Comparison of ENCODE assay signal across 9 mouse cellular contexts in the genomic region with DNA sequence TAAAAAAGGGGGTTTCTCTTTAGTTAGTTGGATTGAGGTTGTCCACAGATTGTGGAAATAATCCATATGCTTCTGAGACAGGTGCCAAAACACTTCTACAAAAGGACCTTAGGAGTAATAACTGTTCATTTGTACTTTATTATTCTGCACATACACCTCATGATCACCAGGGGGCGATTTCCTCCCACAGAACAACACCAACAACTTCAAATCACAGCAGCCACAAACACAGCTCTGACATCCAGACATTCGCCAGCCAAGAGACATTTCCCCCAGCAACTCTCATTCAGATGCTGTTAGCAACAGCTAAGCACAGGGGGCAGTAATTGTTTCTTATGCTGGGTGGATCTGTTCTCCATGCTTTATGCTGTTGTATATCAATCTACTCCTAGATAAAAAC. TPM values are rescaled to one million over a fixed set of nuclear protein-coding genes. Genes with fewer than 3 reads are reported as not detected.
DNase-seq lines count a peak whose midpoint lies in the region; ATAC-seq and TF ChIP-seq lines count a peak whose summit lies in the region.
"Had no signal": no experiment of that assay in that cellular context is flagged by ENCODE, and none has a peak within 500 bp of the region (broad histone marks: within the 10 kb centered on the region; RNA-seq: fewer than 3 reads in every experiment).

No protein-coding gene starts in this region.

- no peak overlapping the region for H3K4me2 ChIP-seq in liver, embryonic 11.5 days
- H3K4me2 ChIP-seq in midbrain, embryonic 11.5 days = no peak overlapping the region
- H3K4me2 ChIP-seq: liver, embryonic 13.5 days had no signal

- no peaks in the 10 kb centered on the region for H3K79me2 ChIP-seq in liver, adult 2 months (ENCODE audit: control insufficient read depth, insufficient read depth, low read length)

- TF ChIP-seq CTCF in liver, adult 2 months (IDR thresholded peaks at IDR 0.05; ENCODE audit: low read depth, low read length) = peak; percentile 33
- peak; percentile 32; the same call in 1 of the 2 replicates for TF ChIP-seq CTCF in cortical plate, adult 2 months (IDR thresholded peaks at IDR 0.05; ENCODE audit: extremely low read depth, insufficient read depth, low read length)

- no peaks in the 10 kb centered on the region for H3K27me3 ChIP-seq in liver, adult 2 months (ENCODE audit: control insufficient read depth, insufficient read depth, low read length)
- no peaks in the 10 kb centered on the region for H3K27me3 ChIP-seq in liver, embryonic 11.5 days (replicated peaks; ENCODE audit: control insufficient read depth, insufficient read depth, low read length)
- H3K27me3 ChIP-seq in midbrain, embryonic 11.5 days (ENCODE audit: control insufficient read depth, insufficient read depth, low read length) = no peaks in the 10 kb centered on the region
- H3K27me3 ChIP-seq: liver, embryonic 13.5 days had no signal

- no peaks in the 10 kb centered on the region for H3K9me3 ChIP-seq in liver, embryonic 11.5 days (ENCODE audit: control insufficient read depth, low read length)
- no peaks in the 10 kb centered on the region for H3K9me3 ChIP-seq in midbrain, embryonic 11.5 days (ENCODE audit: control insufficient read depth, low read length)
- H3K9me3 ChIP-seq: liver, embryonic 13.5 days had no signal

- 7% methylated on average over 2 of the region's 2 CpGs for WGBS in liver, adult 2 months
- WGBS in liver, embryonic 11.5 days = 17% methylated on average over 2 of the region's 2 CpGs
- 0% methylated on average over 2 of the region's 2 CpGs for WGBS in midbrain, embryonic 11.5 days

- no peak for ATAC-seq in liver, embryonic 11.5 days (replicated peaks; ENCODE audit: low FRiP score)
- ATAC-seq in midbrain, embryonic 11.5 days (ENCODE audit: low FRiP score) = peak; percentile 82

- H3K9ac ChIP-seq in liver, adult 2 months (ENCODE audit: low read depth, low read length) = no peak overlapping the region
- no peak overlapping the region for H3K9ac ChIP-seq in liver, embryonic 11.5 days (ENCODE audit: low read depth, low read length)
- H3K9ac ChIP-seq in midbrain, embryonic 11.5 days (ENCODE audit: low read length) = no peak overlapping the region
- H3K9ac ChIP-seq: liver, embryonic 13.5 days had no signal

- TF ChIP-seq POLR2A in liver, adult 2 months (IDR thresholded peaks at IDR 0.05; ENCODE audit: extremely low read depth, insufficient read depth, low read length) = no peak
- TF ChIP-seq POLR2A in cortical plate, adult 2 months (IDR thresholded peaks at IDR 0.05; ENCODE audit: extremely low read depth, insufficient read depth, low read length) = no peak

- no peaks in the 10 kb centered on the region for H3K36me3 ChIP-seq in liver, adult 2 months (ENCODE audit: control insufficient read depth, insufficient read depth, low read length)
- no peaks in the 10 kb centered on the region for H3K36me3 ChIP-seq in liver, embryonic 11.5 days (ENCODE audit: control insufficient read depth, insufficient read depth, low read length)
- H3K36me3 ChIP-seq in midbrain, embryonic 11.5 days (ENCODE audit: control insufficient read depth, insufficient read depth, low read length) = no peaks in the 10 kb centered on the region
- H3K36me3 ChIP-seq: liver, embryonic 13.5 days had no signal

- no peaks in the 10 kb centered on the region for H3K4me1 ChIP-seq in liver, adult 2 months (ENCODE audit: control insufficient read depth, insufficient read depth, low read length)
- H3K4me1 ChIP-seq in liver, embryonic 11.5 days (replicated peaks; ENCODE audit: control insufficient read depth, insufficient read depth, low read length) = no peaks in the 10 kb centered on the region
- no peaks in the 10 kb centered on the region for H3K4me1 ChIP-seq in cortical plate, adult 2 months (ENCODE audit: control insufficient read depth, insufficient read depth, low read length)
- no peaks in the 10 kb centered on the region for H3K4me1 ChIP-seq in midbrain, embryonic 11.5 days (ENCODE audit: control insufficient read depth, insufficient read depth, low read length)
- H3K4me1 ChIP-seq: liver, embryonic 13.5 days had no signal

- peak; percentile 54 for DNase-seq in liver, adult 2 months (ENCODE audit: extremely low read depth, low read depth, low spot score)
- no peak for DNase-seq in liver, embryonic 11.5 days (ENCODE audit: low spot score)
- DNase-seq in Muller cell, postnatal 12 days (ENCODE audit: inconsistent ontology term) = peak; percentile 50
- DNase-seq in heart, postnatal 10 days = peak; percentile 47 to 56
- DNase-seq in kidney, postnatal 10 days = peak; percentile 51
- peak; percentile 85 for DNase-seq in midbrain, embryonic 11.5 days (ENCODE audit: low spot score, missing footprints)
- DNase-seq in urinary bladder, postnatal 36 days (ENCODE audit: low spot score in 2 of 2) = peak; percentile 20 to 36
- DNase-seq: liver, embryonic 13.5 days had no signal

- intact Hi-C loops in heart, postnatal 10 days (cut with DNase I) = loop anchor here (5.0 kb wide), 1 partner anchor 159 kb away; no protein-coding TSS in a partner anchor

- no peak overlapping the region for H3K4me3 ChIP-seq in liver, adult 2 months (ENCODE audit: insufficient read depth, low read depth, low read length)
- H3K4me3 ChIP-seq in liver, embryonic 11.5 days (ENCODE audit: low read depth, low read length) = no peak overlapping the region
- no peak overlapping the region for H3K4me3 ChIP-seq in cortical plate, adult 2 months (ENCODE audit: insufficient read depth, low read length)
- no peak overlapping the region for H3K4me3 ChIP-seq in midbrain, embryonic 11.5 days (ENCODE audit: low read depth, low read length)
- H3K4me3 ChIP-seq: liver, embryonic 13.5 days had no signal

- H3K27ac ChIP-seq in liver, adult 2 months (replicated peaks; ENCODE audit: insufficient read depth, low read depth, low read length) = no peak overlapping the region
- H3K27ac ChIP-seq in liver, embryonic 11.5 days (ENCODE audit: low read depth, low read length) = no peak overlapping the region
- H3K27ac ChIP-seq in cortical plate, adult 2 months (ENCODE audit: insufficient read depth, low read length) = no peak overlapping the region
- H3K27ac ChIP-seq in midbrain, embryonic 11.5 days (ENCODE audit: low read depth, low read length) = no peak overlapping the region
- H3K27ac ChIP-seq: liver, embryonic 13.5 days had no signal

RNA-seq across cellular contexts. Expression of gene Pfpl, which starts 5.3 kb away (rescaled TPM):
- total RNA-seq in liver, adult 2 months (2014; rRNA removed) = not detected in 2 replicates
- polyA plus RNA-seq in liver, adult 2 months (2012; rRNA removed) = not detected in 2 replicates
- not detected in 2 replicates for polyA plus RNA-seq in liver, embryonic 11.5 days (2014; fragmentation: Nextera tagmentation; extraction: Ambion mirVana)
- 0.02 TPM in 1 of 2 replicates, not detected in the other for polyA plus RNA-seq in cortical plate, adult 2 months (2012; rRNA removed)
- not detected for total RNA-seq in heart, postnatal 10 days (2021)
- not detected in 2 replicates for polyA plus RNA-seq in midbrain, embryonic 11.5 days (2014; fragmentation: Nextera tagmentation; extraction: Ambion mirVana)
- polyA plus RNA-seq: liver, embryonic 13.5 days had no signal

RNA-seq across cellular contexts. Expression of gene Olfr1441, which starts 15.8 kb away (rescaled TPM):
- not detected in 2 replicates for total RNA-seq in liver, adult 2 months (2014; rRNA removed)
- not detected in 2 replicates for polyA plus RNA-seq in liver, adult 2 months (2012; rRNA removed)
- not detected in 2 replicates for polyA plus RNA-seq in liver, embryonic 11.5 days (2014; fragmentation: Nextera tagmentation; extraction: Ambion mirVana)
- polyA plus RNA-seq in cortical plate, adult 2 months (2012; rRNA removed) = not detected in 2 replicates
- total RNA-seq in heart, postnatal 10 days (2021) = not detected
- polyA plus RNA-seq in midbrain, embryonic 11.5 days (2014; fragmentation: Nextera tagmentation; extraction: Ambion mirVana) = not detected in 2 replicates
- polyA plus RNA-seq: liver, embryonic 13.5 days had no signal

RNA-seq across cellular contexts. Expression of gene Mpeg1, which starts 27.5 kb away (rescaled TPM):
- total RNA-seq in liver, adult 2 months (2014; rRNA removed) = 27.1 and 30.9 TPM in 2 replicates
- polyA plus RNA-seq in liver, adult 2 months (2012; rRNA removed) = 6.1 and 7.4 TPM in 2 replicates
- polyA plus RNA-seq in liver, embryonic 11.5 days (2014; fragmentation: Nextera tagmentation; extraction: Ambion mirVana) = 0.81 and 1.2 TPM in 2 replicates
- polyA plus RNA-seq in cortical plate, adult 2 months (2012; rRNA removed) = 11.9 and 13.0 TPM in 2 replicates
- 1 to 10 TPM; 4.8 to 5.3 TPM for total RNA-seq in heart, postnatal 10 days (2021)
- 0.90 and 1.1 TPM in 2 replicates for polyA plus RNA-seq in midbrain, embryonic 11.5 days (2014; fragmentation: Nextera tagmentation; extraction: Ambion mirVana)

RNA-seq across cellular contexts. Expression of gene Olfr1440, which starts 46.0 kb away (rescaled TPM):
- not detected in 2 replicates for total RNA-seq in liver, adult 2 months (2014; rRNA removed)
- not detected in 2 replicates for polyA plus RNA-seq in liver, adult 2 months (2012; rRNA removed)
- not detected in 2 replicates for polyA plus RNA-seq in liver, embryonic 11.5 days (2014; fragmentation: Nextera tagmentation; extraction: Ambion mirVana)
- not detected in 2 replicates for polyA plus RNA-seq in cortical plate, adult 2 months (2012; rRNA removed)
- not detected for total RNA-seq in heart, postnatal 10 days (2021)
- not detected in 2 replicates for polyA plus RNA-seq in midbrain, embryonic 11.5 days (2014; fragmentation: Nextera tagmentation; extraction: Ambion mirVana)
- polyA plus RNA-seq: liver, embryonic 13.5 days had no signal
